Mouse (Mus musculus): ENCODE data around the gene Tlcd1. TPM values are rescaled to one million over a fixed set of nuclear protein-coding genes. Genes with fewer than 3 reads are reported as not detected.
"Not testable (repeated sequence)": the region's sequence is repeated elsewhere in the genome, so short reads cannot be mapped to it uniquely, and the experiment has no call there.

Gene Tlcd1
- 14.6 and 16.7 TPM in 2 replicates for polyA plus RNA-seq (2014; fragmentation: Nextera tagmentation; extraction: Ambion mirVana)

- Histone ChIP-seq H3K4me1 (ENCODE audit: control insufficient read depth, insufficient read depth, low read length) (peaks cover 22% of the 10 kb centered on the region), H3K4me2 (ENCODE audit: low read depth, low read length) (peak within 1 kb of the TSS; percentile 53), H3K9ac (replicated peaks; ENCODE audit: low read depth, low read length) (peak within 1 kb of the TSS; percentile 44; the same call in 1 of the 2 replicates), H3K36me3 (ENCODE audit: control insufficient read depth, insufficient read depth, low read length) (peaks cover 23% of the 10 kb centered on the region), H3K27me3 (ENCODE audit: control insufficient read depth, insufficient read depth, low read length) (no peaks in the 10 kb centered on the region), H3K9me3 (ENCODE audit: control insufficient read depth, low read length) (no peaks in the 10 kb centered on the region), H3K27ac (ENCODE audit: low read depth, low read length) (0 out of 2 replicates have a peak within 1 kb of the TSS, but pooled peaks have one; percentile 48), H3K4me3 (ENCODE audit: low read depth, low read length) (peak within 1 kb of the TSS; percentile 53)
- no peak; the same call in 1 of the 2 replicates for ATAC-seq (ENCODE audit: low read depth)
- 0% methylated on average over 32 of the region's 32 CpGs for WGBS
These were observed at the start of gene Tlcd1, which contains the start of gene Nek8 for GRCm38 (mm10) chr11:78176402-78176862. Tlcd1 (plus strand) TSS chr11:78176711. Nek8 (minus strand) TSS chr11:78176675.

GRCm38 (mm10) chr11:78126739-78127138 lies 49.8 kb upstream of the Tlcd1 start:
- ATAC-seq (ENCODE audit: low read depth) = no peak
- 89% methylated on average over 4 of the region's 4 CpGs for WGBS
- H3K4me2 ChIP-seq (ENCODE audit: low read depth, low read length) = no peak overlapping the region

GRCm38 (mm10) chr11:78129458-78129857 lies 47.1 kb upstream of the Tlcd1 start:
- ATAC-seq (ENCODE audit: low read depth) = no peak
- Histone ChIP-seq H3K9me3 (ENCODE audit: control insufficient read depth, low read length) (no peaks in the 10 kb centered on the region), H3K27me3 (ENCODE audit: control insufficient read depth, insufficient read depth, low read length) (no peaks in the 10 kb centered on the region), H3K4me2 (ENCODE audit: low read depth, low read length) (no peak overlapping the region), H3K36me3 (ENCODE audit: control insufficient read depth, insufficient read depth, low read length) (no peaks in the 10 kb centered on the region), H3K4me3 (ENCODE audit: low read depth, low read length) (no peak overlapping the region), H3K4me1 (ENCODE audit: control insufficient read depth, insufficient read depth, low read length) (0 out of 2 replicates have a peak, but pooled peaks cover 5% of the 10 kb centered on the region), H3K27ac (ENCODE audit: low read depth, low read length) (peak overlapping the region; percentile 25; the same call in 1 of the 2 replicates), H3K9ac (replicated peaks; ENCODE audit: low read depth, low read length) (no peak overlapping the region)
- WGBS = 37% methylated on average over 8 of the region's 8 CpGs

More at GRCm38 (mm10) chr11:78126739-78127138, 49.8 kb upstream of the Tlcd1 start:
- Histone ChIP-seq H3K9ac (replicated peaks; ENCODE audit: low read depth, low read length) (no peak overlapping the region), H3K36me3 (ENCODE audit: control insufficient read depth, insufficient read depth, low read length) (no peaks in the 10 kb centered on the region), H3K27me3 (ENCODE audit: control insufficient read depth, insufficient read depth, low read length) (no peaks in the 10 kb centered on the region), H3K4me3 (ENCODE audit: low read depth, low read length) (no peak overlapping the region), H3K4me1 (ENCODE audit: control insufficient read depth, insufficient read depth, low read length) (0 out of 2 replicates have a peak, but pooled peaks cover 5% of the 10 kb centered on the region), H3K9me3 (ENCODE audit: control insufficient read depth, low read length) (no peaks in the 10 kb centered on the region), H3K27ac (ENCODE audit: low read depth, low read length) (no peak overlapping the region)

DNA sequence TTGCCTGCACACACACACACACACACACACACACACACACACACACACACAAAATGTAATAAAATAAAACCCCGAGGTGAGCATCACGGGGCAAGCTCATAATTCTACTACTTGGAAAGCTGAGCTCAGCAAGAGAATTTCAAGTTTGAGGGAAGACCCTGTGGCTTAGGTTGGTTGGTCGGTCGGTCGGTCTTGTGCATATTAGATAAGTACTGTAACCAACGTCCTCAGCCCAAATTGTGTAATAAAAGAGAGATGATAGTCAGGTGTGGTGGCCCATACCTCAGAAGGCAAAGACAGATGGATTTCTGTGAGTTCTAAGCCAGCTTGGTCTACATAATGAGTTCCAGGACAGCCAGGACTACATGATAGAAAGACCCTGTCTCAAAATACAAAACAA lies 42.6 kb upstream of the Tlcd1 start:
- Histone ChIP-seq H3K4me1 (ENCODE audit: control insufficient read depth, insufficient read depth, low read length) (0 out of 2 replicates have a peak, but pooled peaks cover 2% of the 10 kb centered on the region), H3K36me3 (ENCODE audit: control insufficient read depth, insufficient read depth, low read length) (no peaks in the 10 kb centered on the region), H3K4me2 (ENCODE audit: low read depth, low read length) (no peak overlapping the region), H3K9me3 (ENCODE audit: control insufficient read depth, low read length) (no peaks in the 10 kb centered on the region), H3K27me3 (ENCODE audit: control insufficient read depth, insufficient read depth, low read length) (no peaks in the 10 kb centered on the region), H3K4me3 (ENCODE audit: low read depth, low read length) (no peak overlapping the region), H3K9ac (replicated peaks; ENCODE audit: low read depth, low read length) (no peak overlapping the region), H3K27ac (ENCODE audit: low read depth, low read length) (no peak overlapping the region)
- 88% methylated on average over 6 of the region's 6 CpGs for WGBS
- no peak for ATAC-seq (ENCODE audit: low read depth)

- no peak overlapping the region for H3K4me2 ChIP-seq (ENCODE audit: low read depth, low read length)
- ATAC-seq (ENCODE audit: low read depth) = no peak
- 84% methylated on average over 3 of the region's 3 CpGs for WGBS
These were observed 42.2 kb upstream of the Tlcd1 start for GRCm38 (mm10) chr11:78134344-78134743.

DNA sequence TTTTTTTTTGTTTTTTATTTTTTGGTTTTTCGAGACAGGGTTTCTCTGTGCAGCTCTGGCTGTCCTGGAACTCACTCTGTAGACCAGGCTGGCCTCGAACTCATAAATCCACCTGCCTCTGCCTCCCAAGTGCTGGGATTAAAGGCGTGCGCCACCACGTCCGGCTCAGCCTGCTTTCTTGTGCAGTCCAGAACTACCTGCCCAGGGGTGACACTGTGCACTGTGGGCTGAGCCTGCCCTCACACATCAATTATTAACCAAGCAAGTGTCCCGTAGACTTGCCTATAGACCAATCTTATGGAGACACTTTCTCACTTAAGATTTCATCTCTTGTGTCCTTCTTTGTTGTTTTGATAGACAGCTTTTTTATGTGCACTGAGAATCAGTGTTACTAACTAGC lies 41.2 kb upstream of the Tlcd1 start:
- H3K9me3 ChIP-seq (ENCODE audit: control insufficient read depth, low read length); ATAC-seq (ENCODE audit: low read depth); H3K9ac ChIP-seq (replicated peaks; ENCODE audit: low read depth, low read length); H3K4me3 ChIP-seq (ENCODE audit: low read depth, low read length); H3K27me3 ChIP-seq (ENCODE audit: control insufficient read depth, insufficient read depth, low read length); H3K36me3 ChIP-seq (ENCODE audit: control insufficient read depth, insufficient read depth, low read length); H3K4me2 ChIP-seq (ENCODE audit: low read depth, low read length); H3K4me1 ChIP-seq (ENCODE audit: control insufficient read depth, insufficient read depth, low read length); H3K27ac ChIP-seq (ENCODE audit: low read depth, low read length): not testable (repeated sequence)
- 93% methylated on average over 7 of the region's 7 CpGs for WGBS

More at GRCm38 (mm10) chr11:78134344-78134743, 42.2 kb upstream of the Tlcd1 start:
- H3K27ac ChIP-seq (ENCODE audit: low read depth, low read length) = no peak overlapping the region
- no peaks in the 10 kb centered on the region for H3K36me3 ChIP-seq (ENCODE audit: control insufficient read depth, insufficient read depth, low read length)
- H3K27me3 ChIP-seq (ENCODE audit: control insufficient read depth, insufficient read depth, low read length) = no peaks in the 10 kb centered on the region
- no peak overlapping the region for H3K4me3 ChIP-seq (ENCODE audit: low read depth, low read length)
- no peaks in the 10 kb centered on the region for H3K9me3 ChIP-seq (ENCODE audit: control insufficient read depth, low read length)
- no peaks in the 10 kb centered on the region for H3K4me1 ChIP-seq (ENCODE audit: control insufficient read depth, insufficient read depth, low read length)
- no peak overlapping the region for H3K9ac ChIP-seq (replicated peaks; ENCODE audit: low read depth, low read length)

- WGBS = 89% methylated on average over 1 of the region's 1 CpGs
These were observed 40.4 kb upstream of the Tlcd1 start for GRCm38 (mm10) chr11:78136132-78136531.

DNA sequence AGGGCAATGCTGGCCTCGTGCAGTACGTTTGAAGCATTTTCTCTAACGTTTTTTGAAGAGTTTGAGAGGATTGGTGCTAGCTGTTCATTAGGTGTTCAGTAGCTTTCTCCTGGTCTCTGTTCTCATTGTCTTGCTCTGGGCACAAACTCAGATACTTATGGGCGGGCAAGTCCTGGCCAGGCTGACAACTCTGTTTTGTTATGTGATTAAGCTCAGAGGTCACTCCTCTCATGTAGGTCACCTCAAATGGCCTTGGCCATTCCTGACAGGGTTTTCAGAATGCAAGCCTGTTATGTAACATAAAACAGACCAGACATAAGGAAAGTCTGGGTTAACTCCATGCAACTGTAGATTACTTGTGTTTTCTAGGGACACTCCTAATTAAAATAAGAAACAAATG lies 38.9 kb upstream of the Tlcd1 start:
- H3K36me3 ChIP-seq (ENCODE audit: control insufficient read depth, insufficient read depth, low read length) = no peaks in the 10 kb centered on the region
- no peak overlapping the region for H3K4me2 ChIP-seq (ENCODE audit: low read depth, low read length)
- H3K4me1 ChIP-seq (ENCODE audit: control insufficient read depth, insufficient read depth, low read length) = no peaks in the 10 kb centered on the region
- no peaks in the 10 kb centered on the region for H3K27me3 ChIP-seq (ENCODE audit: control insufficient read depth, insufficient read depth, low read length)
- no peak for ATAC-seq (ENCODE audit: low read depth)
- H3K27ac ChIP-seq (ENCODE audit: low read depth, low read length) = no peak overlapping the region
- 78% methylated on average over 4 of the region's 4 CpGs for WGBS
- no peak overlapping the region for H3K9ac ChIP-seq (replicated peaks; ENCODE audit: low read depth, low read length)
- no peaks in the 10 kb centered on the region for H3K9me3 ChIP-seq (ENCODE audit: control insufficient read depth, low read length)
- H3K4me3 ChIP-seq (ENCODE audit: low read depth, low read length) = no peak overlapping the region

More at GRCm38 (mm10) chr11:78136132-78136531, 40.4 kb upstream of the Tlcd1 start:
- ATAC-seq (ENCODE audit: low read depth) = no peak
- Histone ChIP-seq H3K36me3 (ENCODE audit: control insufficient read depth, insufficient read depth, low read length) (no peaks in the 10 kb centered on the region), H3K27me3 (ENCODE audit: control insufficient read depth, insufficient read depth, low read length) (no peaks in the 10 kb centered on the region), H3K4me2 (ENCODE audit: low read depth, low read length) (no peak overlapping the region), H3K4me3 (ENCODE audit: low read depth, low read length) (no peak overlapping the region), H3K4me1 (ENCODE audit: control insufficient read depth, insufficient read depth, low read length) (no peaks in the 10 kb centered on the region), H3K27ac (ENCODE audit: low read depth, low read length) (no peak overlapping the region), H3K9ac (replicated peaks; ENCODE audit: low read depth, low read length) (no peak overlapping the region), H3K9me3 (ENCODE audit: control insufficient read depth, low read length) (no peaks in the 10 kb centered on the region)

DNA sequence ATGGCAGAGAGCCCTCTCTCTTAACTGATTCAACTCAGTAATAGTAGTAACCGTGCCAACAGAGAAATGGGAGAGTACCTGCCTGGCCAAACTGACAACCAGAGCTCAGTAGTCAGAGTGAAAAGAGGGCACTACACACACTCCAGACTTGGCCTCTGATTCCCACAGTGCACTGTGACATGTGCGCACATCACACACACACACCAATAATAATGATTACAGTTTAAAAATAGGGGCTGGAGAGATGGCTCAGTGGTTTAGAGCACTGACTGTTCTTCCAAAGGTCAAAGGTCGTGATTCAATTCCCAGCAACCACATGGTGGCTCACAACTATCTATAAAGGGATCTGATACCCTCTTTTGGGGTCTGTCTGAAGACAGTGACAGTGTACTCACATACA lies 38.5 kb upstream of the Tlcd1 start:
- no peak for ATAC-seq (ENCODE audit: low read depth)
- WGBS = 89% methylated on average over 3 of the region's 3 CpGs
- no peak overlapping the region for H3K4me3 ChIP-seq (ENCODE audit: low read depth, low read length)

More for the DNA sequence above, 38.5 kb upstream of the Tlcd1 start:
- H3K36me3 ChIP-seq (ENCODE audit: control insufficient read depth, insufficient read depth, low read length) = no peaks in the 10 kb centered on the region
- H3K9ac ChIP-seq (replicated peaks; ENCODE audit: low read depth, low read length) = no peak overlapping the region
- H3K27ac ChIP-seq (ENCODE audit: low read depth, low read length) = no peak overlapping the region
- no peaks in the 10 kb centered on the region for H3K4me1 ChIP-seq (ENCODE audit: control insufficient read depth, insufficient read depth, low read length)
- H3K4me2 ChIP-seq (ENCODE audit: low read depth, low read length) = no peak overlapping the region
- H3K9me3 ChIP-seq (ENCODE audit: control insufficient read depth, low read length) = no peaks in the 10 kb centered on the region
- H3K27me3 ChIP-seq (ENCODE audit: control insufficient read depth, insufficient read depth, low read length) = no peaks in the 10 kb centered on the region

All from neural tube, embryonic 14.5 days (tissue).